Mouse (Mus musculus) thymus, adult 2 months (tissue): ENCODE measurements at regions not wholly inside any gene's neighbourhood (a gene's known extent, or its start where the extent isn't known, plus 50 kb on each side); places are given as distances from the start of the nearest gene placed in this dataset.

Source experiments
- CTCF ChIP-seq: fragments of 200-500 bp; IDR thresholded peaks from 2 replicates; pipeline ENCODE4 v1.5.1; 2012; ENCODE audit warnings: mild to moderate bottlenecking, control low read depth, low read length, moderate library complexity, borderline replicate concordance; ENCODE audit not compliant: control insufficient read depth, poor library complexity, insufficient read depth; ENCODE audit errors: extremely low read depth
- POLR2A ChIP-seq: fragments of 200-500 bp; IDR thresholded peaks from 2 replicates; pipeline ENCODE4 v1.6.1; 2012; ENCODE audit warnings: mild to moderate bottlenecking, low read length, control low read depth, moderate library complexity; ENCODE audit not compliant: control insufficient read depth, poor library complexity, insufficient read depth; ENCODE audit errors: extremely low read depth

GRCm38 (mm10) chr13:44329161-44329560, 400.1 kb upstream of the Jarid2 start:
- TF ChIP-seq CTCF (no peak), POLR2A (no peak)
